9 mouse cellular contexts compared by ENCODE assay signal in genomic region chr2:57832565-57833355, GRCm38 (mm10).
DNase-seq lines count a peak whose midpoint lies in the region; ATAC-seq and TF ChIP-seq lines count a peak whose summit lies in the region.
"Had no signal": no experiment of that assay in that cellular context is flagged by ENCODE, and none has a peak within 500 bp of the region (broad histone marks: within the 10 kb centered on the region; RNA-seq: fewer than 3 reads in every experiment).

No protein-coding gene starts in this region.

- no peaks in the 10 kb centered on the region for H3K36me3 ChIP-seq in liver, embryonic 12.5 days
- no peaks in the 10 kb centered on the region for H3K36me3 ChIP-seq in lung, postnatal 0 days (ENCODE audit: insufficient read depth, low read length)
- H3K36me3 ChIP-seq: heart, embryonic 13.5 days had no signal

- no peak for ATAC-seq in CD4-positive, CD25-positive, alpha-beta regulatory T cell, adult 4 months
- ATAC-seq in liver, embryonic 12.5 days, result no peak
- no peak for ATAC-seq in lung, postnatal 0 days

- 47% methylated on average over 12 of the region's 12 CpGs for WGBS in liver, embryonic 12.5 days (ENCODE audit: insufficient replicate concordance)
- 62% methylated on average over 12 of the region's 12 CpGs for WGBS in cerebellum, adult 2 months
- 28% methylated on average over 12 of the region's 12 CpGs for WGBS in lung, postnatal 0 days

- H3K9me3 ChIP-seq in liver, embryonic 12.5 days (replicated peaks), result no peaks in the 10 kb centered on the region
- no peaks in the 10 kb centered on the region for H3K9me3 ChIP-seq in lung, postnatal 0 days (ENCODE audit: low read length)
- H3K9me3 ChIP-seq: heart, embryonic 13.5 days had no signal

- H3K9ac ChIP-seq in liver, embryonic 12.5 days, result no peak overlapping the region
- no peak overlapping the region for H3K9ac ChIP-seq in lung, postnatal 0 days (replicated peaks; ENCODE audit: low read depth)
- H3K9ac ChIP-seq: heart, embryonic 13.5 days had no signal

- no peaks in the 10 kb centered on the region for H3K27me3 ChIP-seq in liver, embryonic 12.5 days (replicated peaks)
- no peaks in the 10 kb centered on the region for H3K27me3 ChIP-seq in cerebellum, adult 2 months (ENCODE audit: control insufficient read depth, insufficient read depth, low read length)
- H3K27me3 ChIP-seq in lung, postnatal 0 days (replicated peaks; ENCODE audit: insufficient read depth, low read length), result no peaks in the 10 kb centered on the region
- H3K27me3 ChIP-seq: heart, embryonic 13.5 days had no signal

- 0 out of 2 replicates have a peak, but pooled peaks have one; percentile 20 for TF ChIP-seq CTCF in cerebellum, adult 2 months (IDR thresholded peaks at IDR 0.05; ENCODE audit: borderline replicate concordance, insufficient read depth, low read depth, low read length)
- peak; percentile 59 for TF ChIP-seq CTCF in lung, postnatal 0 days (IDR thresholded peaks at IDR 0.05)

- H3K4me3 ChIP-seq in liver, embryonic 12.5 days, result no peak overlapping the region
- H3K4me3 ChIP-seq in cerebellum, adult 2 months (replicated peaks; ENCODE audit: insufficient read depth, low read depth, low read length), result no peak overlapping the region
- no peak overlapping the region for H3K4me3 ChIP-seq in lung, postnatal 0 days (ENCODE audit: low read depth, low read length)
- H3K4me3 ChIP-seq: heart, embryonic 13.5 days had no signal

- no peaks in the 10 kb centered on the region for H3K4me1 ChIP-seq in liver, embryonic 12.5 days
- H3K4me1 ChIP-seq in cerebellum, adult 2 months (ENCODE audit: control insufficient read depth, insufficient read depth, low read length), result no peaks in the 10 kb centered on the region
- no peaks in the 10 kb centered on the region for H3K4me1 ChIP-seq in lung, postnatal 0 days (ENCODE audit: insufficient read depth, low read depth, low read length)
- H3K4me1 ChIP-seq: heart, embryonic 13.5 days had no signal

- TF ChIP-seq POLR2A in cerebellum, adult 2 months (IDR thresholded peaks at IDR 0.05; ENCODE audit: borderline replicate concordance, insufficient read depth, low read length), result no peak

- H3K4me2 ChIP-seq in liver, embryonic 12.5 days, result no peak overlapping the region
- no peak overlapping the region for H3K4me2 ChIP-seq in lung, postnatal 0 days (replicated peaks; ENCODE audit: low read depth, low read length)
- H3K4me2 ChIP-seq: heart, embryonic 13.5 days had no signal

- DNase-seq in CD4-positive, CD25-positive, alpha-beta regulatory T cell, adult 2 months (ENCODE audit: low read depth, low spot score), result peak; percentile 37
- peak; percentile 12 for DNase-seq in liver
- DNase-seq in cerebellum, adult 2 months, result peak; percentile 33
- peak; percentile 48 for DNase-seq in induced T-regulatory cell, adult 2 months (ENCODE audit: low read depth)
- DNase-seq in lung, postnatal 0 days (ENCODE audit: low spot score), result peak; percentile 42
- peak; percentile 13 to 15 for DNase-seq in urinary bladder, postnatal 36 days (ENCODE audit: low spot score in 2 of 2)

- TF ChIP-seq EP300 in lung, postnatal 0 days (IDR thresholded peaks at IDR 0.05), result no peak

- no peak overlapping the region for H3K27ac ChIP-seq in liver, embryonic 12.5 days
- H3K27ac ChIP-seq in cerebellum, adult 2 months (ENCODE audit: insufficient read depth, low read length), result no peak overlapping the region
- H3K27ac ChIP-seq in lung, postnatal 0 days (ENCODE audit: low read length), result no peak overlapping the region
- H3K27ac ChIP-seq: heart, embryonic 13.5 days had no signal
